Mouse (Mus musculus): Measurements from ENCODE around the gene Kcne3. TPM values are rescaled to one million over a fixed set of nuclear protein-coding genes. Genes with fewer than 3 reads are reported as not detected.

The Kcne3 gene
- polyA plus RNA-seq (2012; rRNA removed): 1.4 TPM in 2 replicates
- 0.88 and 1.2 TPM in 2 replicates for polyA plus RNA-seq (2014; fragmentation: Nextera tagmentation; extraction: Ambion mirVana)

GRCm38 (mm10) chr7:100176269-100176668 is at the start of gene Kcne3:
Gene Kcne3 (plus strand): TSS chr7:100176502.
- DNase-seq (ENCODE audit: low read depth in 3 of 3, low spot score in 3 of 3): no peak
- no peak for TF ChIP-seq CTCF (IDR thresholded peaks at IDR 0.05; ENCODE audit: low read depth)
- TF ChIP-seq EP300 (IDR thresholded peaks at IDR 0.05; ENCODE audit: low read depth): no peak

GRCm38 (mm10) chr7:100126514-100126913 is 49.8 kb upstream of the Kcne3 start:
- no peak for ATAC-seq (ENCODE audit: insufficient read depth)
- H3K4me3 ChIP-seq (ENCODE audit: insufficient read depth in 1 of 2, low read depth in 2 of 2, low read length in 2 of 2): no peak overlapping the region
- H3K4me2 ChIP-seq (ENCODE audit: low read depth): no peak overlapping the region
- H3K27ac ChIP-seq: no peak overlapping the region
- no peak overlapping the region for H3K9ac ChIP-seq (replicated peaks)
- H3K36me3 ChIP-seq (replicated peaks; ENCODE audit: control insufficient read depth, insufficient read depth, low read depth): no peaks in the 10 kb centered on the region
- H3K9me3 ChIP-seq (ENCODE audit: control insufficient read depth, low read length): peaks cover 2% of the 10 kb centered on the region; the same call in 1 of the 2 replicates
- no peaks in the 10 kb centered on the region for H3K27me3 ChIP-seq (ENCODE audit: control insufficient read depth, insufficient read depth, low read length)
- TF ChIP-seq EP300 (IDR thresholded peaks at IDR 0.05; ENCODE audit: low read depth) (no peak), CTCF (IDR thresholded peaks at IDR 0.05; ENCODE audit: low read depth) (no peak)
- 69% methylated on average over 7 of the region's 7 CpGs for WGBS (ENCODE audit: insufficient replicate concordance)
- peaks cover 0 to 3% of the 10 kb centered on the region in 2 experiments; a peak in 1 of 4 replicates for H3K4me1 ChIP-seq (replicated peaks; ENCODE audit: control insufficient read depth in 2 of 2, insufficient read depth in 2 of 2, low read length in 1 of 2)
- DNase-seq (ENCODE audit: low read depth in 3 of 3, low spot score in 3 of 3): no peak

More at GRCm38 (mm10) chr7:100176269-100176668, at the start of gene Kcne3:
- ATAC-seq (ENCODE audit: insufficient read depth): no peak
- no peaks in the 10 kb centered on the region for H3K9me3 ChIP-seq (ENCODE audit: control insufficient read depth, low read length)
- no peak within 1 kb of the TSS for H3K9ac ChIP-seq (replicated peaks)
- WGBS (ENCODE audit: insufficient replicate concordance): 21% methylated on average over 3 of the region's 3 CpGs
- no peak within 1 kb of the TSS for H3K27ac ChIP-seq
- peaks cover 20% of the 10 kb centered on the region for H3K27me3 ChIP-seq (ENCODE audit: control insufficient read depth, insufficient read depth, low read length)
- H3K4me2 ChIP-seq (ENCODE audit: low read depth): no peak within 1 kb of the TSS
- H3K4me1 ChIP-seq (replicated peaks; ENCODE audit: control insufficient read depth in 2 of 2, insufficient read depth in 2 of 2, low read length in 1 of 2): peaks cover 17 to 23% of the 10 kb centered on the region in 2 experiments
- no peaks in the 10 kb centered on the region for H3K36me3 ChIP-seq (replicated peaks; ENCODE audit: control insufficient read depth, insufficient read depth, low read depth)
- no peak within 1 kb of the TSS for H3K4me3 ChIP-seq (ENCODE audit: insufficient read depth in 1 of 2, low read depth in 2 of 2, low read length in 2 of 2)

- no peaks in the 10 kb centered on the region; a peak in 1 of 4 replicates for H3K4me1 ChIP-seq (replicated peaks; ENCODE audit: control insufficient read depth in 2 of 2, insufficient read depth in 2 of 2, low read length in 1 of 2)
- TF ChIP-seq CTCF (IDR thresholded peaks at IDR 0.05; ENCODE audit: low read depth): no peak
- no peak for TF ChIP-seq EP300 (IDR thresholded peaks at IDR 0.05; ENCODE audit: low read depth)
- H3K9ac ChIP-seq (replicated peaks): no peak overlapping the region
- H3K27me3 ChIP-seq (ENCODE audit: control insufficient read depth, insufficient read depth, low read length): no peaks in the 10 kb centered on the region
- H3K9me3 ChIP-seq (ENCODE audit: control insufficient read depth, low read length): peaks cover 2% of the 10 kb centered on the region; the same call in 1 of the 2 replicates
- no peak overlapping the region for H3K27ac ChIP-seq
- DNase-seq (ENCODE audit: low read depth in 3 of 3, low spot score in 3 of 3) (no peak), ATAC-seq (ENCODE audit: insufficient read depth) (no peak)
- WGBS (ENCODE audit: insufficient replicate concordance): 44% methylated on average over 7 of the region's 7 CpGs
- H3K4me2 ChIP-seq (ENCODE audit: low read depth): no peak overlapping the region
- H3K36me3 ChIP-seq (replicated peaks; ENCODE audit: control insufficient read depth, insufficient read depth, low read depth): no peaks in the 10 kb centered on the region
- no peak overlapping the region for H3K4me3 ChIP-seq (ENCODE audit: insufficient read depth in 1 of 2, low read depth in 2 of 2, low read length in 2 of 2)
Observed at GRCm38 (mm10) chr7:100128262-100129041, 47.9 kb upstream of the Kcne3 start.

- WGBS (ENCODE audit: insufficient replicate concordance): 23% methylated on average over 6 of the region's 6 CpGs
- no peak overlapping the region for H3K4me3 ChIP-seq (ENCODE audit: insufficient read depth in 1 of 2, low read depth in 2 of 2, low read length in 2 of 2)
Observed at GRCm38 (mm10) chr7:100130592-100130991, 45.7 kb upstream of the Kcne3 start.

GRCm38 (mm10) chr7:100132379-100132778 is 43.9 kb upstream of the Kcne3 start:
- no peak overlapping the region for H3K9ac ChIP-seq (replicated peaks)
- H3K9me3 ChIP-seq (ENCODE audit: control insufficient read depth, low read length): no peaks in the 10 kb centered on the region
- TF ChIP-seq EP300 (IDR thresholded peaks at IDR 0.05; ENCODE audit: low read depth) (no peak), CTCF (IDR thresholded peaks at IDR 0.05; ENCODE audit: low read depth) (no peak)
- no peak overlapping the region for H3K4me3 ChIP-seq (ENCODE audit: insufficient read depth in 1 of 2, low read depth in 2 of 2, low read length in 2 of 2)
- H3K27ac ChIP-seq: no peak overlapping the region
- no peaks in the 10 kb centered on the region for H3K36me3 ChIP-seq (replicated peaks; ENCODE audit: control insufficient read depth, insufficient read depth, low read depth)
- no peaks in the 10 kb centered on the region for H3K4me1 ChIP-seq (replicated peaks; ENCODE audit: control insufficient read depth in 2 of 2, insufficient read depth in 2 of 2, low read length in 1 of 2)
- ATAC-seq (ENCODE audit: insufficient read depth) (no peak), DNase-seq (ENCODE audit: low read depth in 3 of 3, low spot score in 3 of 3) (no peak)
- 61% methylated on average over 1 of the region's 1 CpGs for WGBS (ENCODE audit: insufficient replicate concordance)
- no peaks in the 10 kb centered on the region for H3K27me3 ChIP-seq (ENCODE audit: control insufficient read depth, insufficient read depth, low read length)
- no peak overlapping the region for H3K4me2 ChIP-seq (ENCODE audit: low read depth)

More at GRCm38 (mm10) chr7:100130592-100130991, 45.7 kb upstream of the Kcne3 start:
- no peaks in the 10 kb centered on the region for H3K4me1 ChIP-seq (replicated peaks; ENCODE audit: control insufficient read depth in 2 of 2, insufficient read depth in 2 of 2, low read length in 1 of 2)
- H3K9me3 ChIP-seq (ENCODE audit: control insufficient read depth, low read length): no peaks in the 10 kb centered on the region
- no peak overlapping the region for H3K4me2 ChIP-seq (ENCODE audit: low read depth)
- ATAC-seq (ENCODE audit: insufficient read depth) (no peak), DNase-seq (ENCODE audit: low read depth in 3 of 3, low spot score in 3 of 3) (no peak)
- TF ChIP-seq EP300 (IDR thresholded peaks at IDR 0.05; ENCODE audit: low read depth): no peak
- no peak for TF ChIP-seq CTCF (IDR thresholded peaks at IDR 0.05; ENCODE audit: low read depth)
- H3K27ac ChIP-seq: no peak overlapping the region
- no peak overlapping the region for H3K9ac ChIP-seq (replicated peaks)
- no peaks in the 10 kb centered on the region for H3K27me3 ChIP-seq (ENCODE audit: control insufficient read depth, insufficient read depth, low read length)
- no peaks in the 10 kb centered on the region for H3K36me3 ChIP-seq (replicated peaks; ENCODE audit: control insufficient read depth, insufficient read depth, low read depth)

All from liver, embryonic 14.5 days (tissue).